Mouse (Mus musculus): ENCODE results near the gene Olfr270. TPM values are rescaled to one million over a fixed set of nuclear protein-coding genes. Genes with fewer than 3 reads are reported as not detected.

Gene Olfr270
- polyA plus RNA-seq, 2 experiments: not detected

DNA sequence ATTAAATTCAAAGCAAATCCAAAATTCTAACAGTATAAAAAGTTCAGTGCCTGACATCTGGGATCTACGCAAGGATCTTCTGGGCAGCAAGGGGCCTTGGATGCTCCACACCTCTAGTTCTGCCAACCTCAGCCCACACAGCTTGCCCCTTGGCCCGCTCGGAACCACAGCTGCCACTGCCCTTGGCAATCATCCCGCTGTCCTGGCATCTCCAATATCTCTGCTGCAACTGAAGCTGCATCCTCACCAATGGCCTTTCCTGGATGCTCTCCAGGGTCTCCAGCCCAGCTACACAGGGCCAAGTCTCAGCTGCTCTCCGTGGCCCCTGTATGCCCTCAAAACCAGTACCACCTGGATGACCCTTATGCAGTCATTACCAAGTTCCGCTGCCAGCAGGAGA lies 35.1 kb downstream of the Olfr270 start:
- no peak for TF ChIP-seq POLR2A (IDR thresholded peaks at IDR 0.05; ENCODE audit: borderline replicate concordance, extremely low read depth, insufficient read depth, insufficient read length)
- ATAC-seq (ENCODE audit: low FRiP score, low read depth): no peak

GRCm38 (mm10) chr4:53000154-53000553 lies 35.8 kb downstream of the Olfr270 start:
- WGBS: 71% methylated on average over 8 of the region's 8 CpGs
- Histone ChIP-seq H3K27me3 (ENCODE audit: control insufficient read depth, insufficient read depth, low read length) (no peaks in the 10 kb centered on the region), H3K4me1 (ENCODE audit: control insufficient read depth, insufficient read depth, low read length) (no peaks in the 10 kb centered on the region)

More for the DNA sequence above, 35.1 kb downstream of the Olfr270 start:
- WGBS: 93% methylated on average over 6 of the region's 6 CpGs
- Histone ChIP-seq H3K27ac (replicated peaks; ENCODE audit: low read depth, low read length) (no peak overlapping the region), H3K4me2 (replicated peaks; ENCODE audit: low read depth, low read length, severe bottlenecking) (no peak overlapping the region), H3K9ac (ENCODE audit: low read depth, low read length, severe bottlenecking) (no peak overlapping the region), H3K9me3 (ENCODE audit: control insufficient read depth, low read length) (no peaks in the 10 kb centered on the region), H3K4me1 (ENCODE audit: control insufficient read depth, insufficient read depth, low read length) (no peaks in the 10 kb centered on the region), H3K27me3 (ENCODE audit: control insufficient read depth, insufficient read depth, low read length) (no peaks in the 10 kb centered on the region), H3K36me3 (ENCODE audit: control insufficient read depth, insufficient read depth, low read length) (no peaks in the 10 kb centered on the region), H3K4me3 (replicated peaks; ENCODE audit: low read length) (no peak overlapping the region)
- DNase-seq (ENCODE audit: low spot score): no peak

DNA sequence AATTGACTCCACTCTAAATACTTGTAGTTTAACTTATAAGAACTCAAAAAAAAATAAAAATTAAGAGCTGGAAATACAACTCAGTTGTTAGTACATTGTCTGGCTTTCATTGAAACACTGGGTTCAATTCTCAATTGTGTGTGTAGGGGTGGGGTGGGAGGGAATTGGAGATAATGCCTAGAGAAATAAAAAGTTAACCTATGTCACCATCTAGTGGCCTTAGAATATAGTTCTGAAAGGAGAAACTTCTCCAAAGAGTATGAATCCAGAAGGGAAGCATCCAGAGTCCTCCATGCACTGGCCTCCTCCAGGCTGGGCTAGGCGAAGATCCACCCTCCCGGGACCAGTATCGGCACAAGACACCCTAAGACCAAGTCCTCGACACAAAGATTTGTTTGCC lies 44.8 kb downstream of the Olfr270 start:
- ATAC-seq (ENCODE audit: low FRiP score, low read depth) (no peak), DNase-seq (ENCODE audit: low spot score) (peak; percentile 45)
- H3K4me2 ChIP-seq (replicated peaks; ENCODE audit: low read depth, low read length, severe bottlenecking): no peak overlapping the region
- 0 out of 2 replicates have a peak, but pooled peaks cover 3% of the 10 kb centered on the region for H3K4me1 ChIP-seq (ENCODE audit: control insufficient read depth, insufficient read depth, low read length)
- no peaks in the 10 kb centered on the region for H3K27me3 ChIP-seq (ENCODE audit: control insufficient read depth, insufficient read depth, low read length)
- H3K9me3 ChIP-seq (ENCODE audit: control insufficient read depth, low read length): no peaks in the 10 kb centered on the region
- 70% methylated on average over 4 of the region's 4 CpGs for WGBS
- TF ChIP-seq POLR2A (IDR thresholded peaks at IDR 0.05; ENCODE audit: borderline replicate concordance, extremely low read depth, insufficient read depth, insufficient read length): no peak
- H3K4me3 ChIP-seq (replicated peaks; ENCODE audit: low read length): no peak overlapping the region
- H3K27ac ChIP-seq (replicated peaks; ENCODE audit: low read depth, low read length): no peak overlapping the region
- H3K9ac ChIP-seq (ENCODE audit: low read depth, low read length, severe bottlenecking): no peak overlapping the region
- no peaks in the 10 kb centered on the region for H3K36me3 ChIP-seq (ENCODE audit: control insufficient read depth, insufficient read depth, low read length)

More at GRCm38 (mm10) chr4:53000154-53000553, 35.8 kb downstream of the Olfr270 start:
- no peak overlapping the region for H3K27ac ChIP-seq (replicated peaks; ENCODE audit: low read depth, low read length)
- no peak for TF ChIP-seq POLR2A (IDR thresholded peaks at IDR 0.05; ENCODE audit: borderline replicate concordance, extremely low read depth, insufficient read depth, insufficient read length)
- ATAC-seq (ENCODE audit: low FRiP score, low read depth) (no peak), DNase-seq (ENCODE audit: low spot score) (no peak)
- no peaks in the 10 kb centered on the region for H3K36me3 ChIP-seq (ENCODE audit: control insufficient read depth, insufficient read depth, low read length)
- no peaks in the 10 kb centered on the region for H3K9me3 ChIP-seq (ENCODE audit: control insufficient read depth, low read length)
- no peak overlapping the region for H3K4me2 ChIP-seq (replicated peaks; ENCODE audit: low read depth, low read length, severe bottlenecking)
- no peak overlapping the region for H3K4me3 ChIP-seq (replicated peaks; ENCODE audit: low read length)
- no peak overlapping the region for H3K9ac ChIP-seq (ENCODE audit: low read depth, low read length, severe bottlenecking)

- no peaks in the 10 kb centered on the region for H3K27me3 ChIP-seq (ENCODE audit: control insufficient read depth, insufficient read depth, low read length)
- H3K4me1 ChIP-seq (ENCODE audit: control insufficient read depth, insufficient read depth, low read length): 0 out of 2 replicates have a peak, but pooled peaks cover 3% of the 10 kb centered on the region
- no peak for DNase-seq (ENCODE audit: low spot score)
- H3K36me3 ChIP-seq (ENCODE audit: control insufficient read depth, insufficient read depth, low read length): no peaks in the 10 kb centered on the region
- TF ChIP-seq POLR2A (IDR thresholded peaks at IDR 0.05; ENCODE audit: borderline replicate concordance, extremely low read depth, insufficient read depth, insufficient read length): no peak
- WGBS: 91% methylated on average over 4 of the region's 4 CpGs
- H3K4me3 ChIP-seq (replicated peaks; ENCODE audit: low read length): no peak overlapping the region
- no peak for ATAC-seq (ENCODE audit: low FRiP score, low read depth)
- H3K9me3 ChIP-seq (ENCODE audit: control insufficient read depth, low read length): no peaks in the 10 kb centered on the region
- no peak overlapping the region for H3K9ac ChIP-seq (ENCODE audit: low read depth, low read length, severe bottlenecking)
- H3K4me2 ChIP-seq (replicated peaks; ENCODE audit: low read depth, low read length, severe bottlenecking): no peak overlapping the region
- no peak overlapping the region for H3K27ac ChIP-seq (replicated peaks; ENCODE audit: low read depth, low read length)
Observed at GRCm38 (mm10) chr4:53009871-53010270, 45.5 kb downstream of the Olfr270 start.

DNA sequence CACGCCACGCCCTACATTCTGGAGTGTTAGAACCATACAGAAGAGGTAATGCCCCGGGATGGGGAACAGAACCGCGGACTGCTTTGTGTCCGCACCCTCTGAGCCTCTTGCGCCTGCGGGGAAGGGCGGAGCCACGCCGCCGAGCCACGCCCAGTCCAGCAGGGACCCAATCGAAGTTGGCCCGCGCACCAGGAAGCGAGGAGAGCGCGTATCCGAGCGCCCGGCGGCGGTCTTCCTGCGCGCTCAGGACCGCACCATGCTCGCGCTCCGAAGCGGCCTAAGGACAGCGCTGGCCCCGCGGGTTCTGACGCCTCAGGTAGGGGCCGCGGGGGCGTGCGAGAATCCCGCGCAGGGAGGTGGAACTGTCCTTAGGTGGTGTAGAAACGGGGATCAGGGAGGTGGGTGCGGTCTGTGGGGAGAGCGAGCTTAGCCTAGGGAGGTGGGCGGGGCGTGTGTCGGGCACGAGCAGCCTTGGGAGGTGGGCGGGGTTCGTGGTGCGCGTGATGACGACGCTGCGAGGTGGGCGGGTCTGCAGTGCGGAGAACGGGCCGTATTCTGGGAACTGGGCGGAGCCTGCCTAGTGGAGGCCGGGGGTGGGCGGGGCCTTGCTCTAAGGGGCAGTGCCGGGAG lies 47.5 kb downstream of the Olfr270 start, which contains the start of gene Nipsnap3b:
Gene Nipsnap3b (plus strand): TSS at position 149 of the 630 bp plus-strand sequence.
- no peak; the same call in 1 of the 2 replicates for TF ChIP-seq POLR2A (IDR thresholded peaks at IDR 0.05; ENCODE audit: borderline replicate concordance, extremely low read depth, insufficient read depth, insufficient read length)
- DNase-seq (ENCODE audit: low spot score): peak; percentile 95
- H3K27me3 ChIP-seq (ENCODE audit: control insufficient read depth, insufficient read depth, low read length): no peaks in the 10 kb centered on the region
- H3K9me3 ChIP-seq (ENCODE audit: control insufficient read depth, low read length): peaks cover 2% of the 10 kb centered on the region; the same call in 1 of the 2 replicates
- peak within 1 kb of the TSS; percentile 64 for H3K9ac ChIP-seq (ENCODE audit: low read depth, low read length, severe bottlenecking)
- peak within 1 kb of the TSS; percentile 64 for H3K4me2 ChIP-seq (replicated peaks; ENCODE audit: low read depth, low read length, severe bottlenecking)
- WGBS: under 1% methylated on average over 60 of the region's 63 CpGs
- peak within 1 kb of the TSS; percentile 78 for H3K4me3 ChIP-seq (replicated peaks; ENCODE audit: low read length)
- peaks cover 11% of the 10 kb centered on the region for H3K36me3 ChIP-seq (ENCODE audit: control insufficient read depth, insufficient read depth, low read length)
- H3K27ac ChIP-seq (replicated peaks; ENCODE audit: low read depth, low read length): peak within 1 kb of the TSS; percentile 72; the same call in 1 of the 2 replicates
- H3K4me1 ChIP-seq (ENCODE audit: control insufficient read depth, insufficient read depth, low read length): 0 out of 2 replicates have a peak, but pooled peaks cover 3% of the 10 kb centered on the region
- ATAC-seq (ENCODE audit: low FRiP score, low read depth): peak; percentile 95

Measured in limb, embryonic 14.5 days (tissue).